Mouse (Mus musculus) limb, embryonic 12.5 days (tissue): ENCODE measurements around the gene Ikbke. TPM values are rescaled to one million over a fixed set of nuclear protein-coding genes. Genes with fewer than 3 reads are reported as not detected.
A peak's percentile ranks its signal among the peaks of the same experiment; 100 is the strongest.

ENCODE experiments used
- ATAC-seq: fragments of 200-750 bp; cut with Nextera tagmentation; 2 replicates; pipeline ENCODE4 v1.8.0; 2017; ENCODE audit warnings: low read depth, moderate TSS enrichment; ENCODE audit not compliant: insufficient number of reproducible peaks, insufficient read depth, low FRiP score, low TSS enrichment
- H3K27ac ChIP-seq: fragments of 300-500 bp; sonication (generic); 2 replicates; pipeline ENCODE4 v1.5.1; 2016; ENCODE audit warnings: mild to moderate bottlenecking, moderate library complexity
- H3K27me3 ChIP-seq: fragments of 300-500 bp; sonication (generic); 2 replicates; pipeline ENCODE4 v1.6.1; 2016; ENCODE audit warnings: mild to moderate bottlenecking, moderate library complexity
- H3K36me3 ChIP-seq: fragments of 300-500 bp; sonication (generic); 2 replicates; pipeline ENCODE4 v1.6.1; 2016; ENCODE audit warnings: mild to moderate bottlenecking, moderate library complexity
- H3K4me1 ChIP-seq: fragments of 300-500 bp; sonication (generic); replicated peaks from 2 replicates; pipeline ENCODE4 v1.6.1; 2016
- H3K4me2 ChIP-seq: fragments of 300-500 bp; sonication (generic); 2 replicates; pipeline ENCODE4 v1.6.1; 2016; ENCODE audit warnings: mild to moderate bottlenecking, moderate library complexity
- H3K4me3 ChIP-seq: fragments of 300-500 bp; sonication (generic); replicated peaks from 2 replicates; pipeline ENCODE4 v1.5.1; 2016; ENCODE audit warnings: mild to moderate bottlenecking
- H3K9ac ChIP-seq: fragments of 300-500 bp; sonication (generic); replicated peaks from 2 replicates; pipeline ENCODE4 v1.6.1; 2016; ENCODE audit warnings: mild to moderate bottlenecking, moderate library complexity
- H3K9me3 ChIP-seq: fragments of 300-500 bp; sonication (generic); 2 replicates; pipeline ENCODE4 v1.6.1; 2016; ENCODE audit warnings: mild to moderate bottlenecking, moderate library complexity
- WGBS: fragments of 180-500 bp; shearing (Covaris S2); methylation state at CpG from one replicate; pipeline ENCODE4 v1.1.7; 2016; 5-methylcytosine and 5-hydroxymethylcytosine counted together
- polyA plus RNA-seq: library from polyadenylated mRNA; unstranded; fragments of >200 nt; fragmentation: Nextera tagmentation; extraction: Ambion mirVana; gene quantifications from 2 replicates; pipeline ENCODE4 v1.2.1, GENCODE M21; 2016

Gene Ikbke
- polyA plus RNA-seq, 1 experiment from 2014 or later, result 2.8 TPM

GRCm38 (mm10) chr1:131211655-131212054, 67.8 kb downstream of the Ikbke start:
- Histone ChIP-seq H3K4me3 (no peak overlapping the region), H3K9ac (no peak overlapping the region), H3K9me3 (no peaks in the 10 kb centered on the region), H3K27ac (no peak overlapping the region), H3K27me3 (no peaks in the 10 kb centered on the region), H3K36me3 (no peaks in the 10 kb centered on the region), H3K4me2 (no peak overlapping the region), H3K4me1 (peaks cover 11% of the 10 kb centered on the region; the same call in 1 of the 2 replicates)
- ATAC-seq, result no peak
- WGBS, result 74% methylated on average over 1 of the region's 1 CpGs

- H3K9ac ChIP-seq, result no peak overlapping the region
Measured at GRCm38 (mm10) chr1:131209971-131210426, 69.4 kb downstream of the Ikbke start.

GRCm38 (mm10) chr1:131208800-131209199, 70.6 kb downstream of the Ikbke start:
- H3K4me3 ChIP-seq, result no peak overlapping the region
- H3K27ac ChIP-seq, result no peak overlapping the region
- H3K4me1 ChIP-seq, result peaks cover 10% of the 10 kb centered on the region; the same call in 1 of the 2 replicates
- no peak overlapping the region for H3K9ac ChIP-seq
- H3K9me3 ChIP-seq, result no peaks in the 10 kb centered on the region
- no peak overlapping the region for H3K4me2 ChIP-seq
- ATAC-seq, result no peak
- no peaks in the 10 kb centered on the region for H3K27me3 ChIP-seq
- H3K36me3 ChIP-seq, result no peaks in the 10 kb centered on the region
- WGBS, result 93% methylated on average over 6 of the region's 6 CpGs

More at GRCm38 (mm10) chr1:131209971-131210426, 69.4 kb downstream of the Ikbke start:
- H3K36me3 ChIP-seq, result no peaks in the 10 kb centered on the region
- H3K4me1 ChIP-seq, result peaks cover 11% of the 10 kb centered on the region; the same call in 1 of the 2 replicates
- no peak overlapping the region for H3K4me2 ChIP-seq
- WGBS, result 78% methylated on average over 8 of the region's 8 CpGs
- no peak overlapping the region for H3K27ac ChIP-seq
- no peak for ATAC-seq
- H3K27me3 ChIP-seq, result no peaks in the 10 kb centered on the region
- H3K9me3 ChIP-seq, result no peaks in the 10 kb centered on the region
- no peak overlapping the region for H3K4me3 ChIP-seq

- Histone ChIP-seq H3K36me3 (no peaks in the 10 kb centered on the region), H3K27ac (no peak overlapping the region), H3K4me1 (peaks cover 4% of the 10 kb centered on the region; the same call in 1 of the 2 replicates), H3K9me3 (no peaks in the 10 kb centered on the region), H3K4me3 (no peak overlapping the region), H3K27me3 (no peaks in the 10 kb centered on the region), H3K9ac (no peak overlapping the region), H3K4me2 (no peak overlapping the region)
- WGBS, result 87% methylated on average over 5 of the region's 5 CpGs
- no peak for ATAC-seq
Measured at GRCm38 (mm10) chr1:131208081-131208480, 71.3 kb downstream of the Ikbke start.

- no peaks in the 10 kb centered on the region for H3K9me3 ChIP-seq
- no peak overlapping the region for H3K27ac ChIP-seq
- peak; percentile 22; the same call in 1 of the 2 replicates for ATAC-seq
- WGBS, result 9% methylated on average over 5 of the region's 5 CpGs
- no peaks in the 10 kb centered on the region; the same call in 1 of the 2 replicates for H3K4me1 ChIP-seq
- no peaks in the 10 kb centered on the region for H3K36me3 ChIP-seq
- no peak overlapping the region for H3K9ac ChIP-seq
- H3K27me3 ChIP-seq, result no peaks in the 10 kb centered on the region
- H3K4me3 ChIP-seq, result no peak overlapping the region
- no peak overlapping the region for H3K4me2 ChIP-seq
Measured at GRCm38 (mm10) chr1:131207531-131207930, 71.9 kb downstream of the Ikbke start.

- Histone ChIP-seq H3K9me3 (no peaks in the 10 kb centered on the region), H3K4me3 (no peak overlapping the region), H3K36me3 (no peaks in the 10 kb centered on the region), H3K9ac (no peak overlapping the region), H3K27ac (no peak overlapping the region), H3K27me3 (no peaks in the 10 kb centered on the region), H3K4me1 (no peaks in the 10 kb centered on the region; the same call in 1 of the 2 replicates), H3K4me2 (no peak overlapping the region)
- ATAC-seq, result no peak
- WGBS, result 81% methylated on average over 5 of the region's 5 CpGs
Measured at GRCm38 (mm10) chr1:131206342-131206741, 73.1 kb downstream of the Ikbke start.

- Histone ChIP-seq H3K4me2 (no peak overlapping the region), H3K4me1 (peaks cover 11% of the 10 kb centered on the region), H3K9ac (no peak overlapping the region), H3K9me3 (no peaks in the 10 kb centered on the region), H3K36me3 (no peaks in the 10 kb centered on the region), H3K27ac (no peak overlapping the region), H3K4me3 (no peak overlapping the region), H3K27me3 (no peaks in the 10 kb centered on the region)
- 78% methylated on average over 8 of the region's 8 CpGs for WGBS
- ATAC-seq, result no peak
Measured at GRCm38 (mm10) chr1:131204461-131204860, 74.9 kb downstream of the Ikbke start.

Other genes with a start within 250 kb of the Ikbke start
- 56.3 and 58.9 TPM in 2 replicates for gene Mapkapk2, start 181.8 kb downstream of the Ikbke start, polyA plus RNA-seq
- gene Dyrk3, start 141.3 kb downstream of the Ikbke start, polyA plus RNA-seq, result 3.9 and 5.5 TPM in 2 replicates
- 66.1 and 68.8 TPM in 2 replicates for gene Eif2d, start 126.4 kb downstream of the Ikbke start, polyA plus RNA-seq
- 1.3 and 1.5 TPM in 2 replicates for gene Rassf5, start 34.3 kb downstream of the Ikbke start, polyA plus RNA-seq
- gene Srgap2, start 247.7 kb upstream of the Ikbke start, polyA plus RNA-seq, result 15.3 and 17.1 TPM in 2 replicates
- 3.1 and 3.8 TPM in 2 replicates for gene Fam72a, start 248.3 kb upstream of the Ikbke start, polyA plus RNA-seq